Mouse (Mus musculus): Measurements from ENCODE around the gene Ropn1l. TPM values are rescaled to one million over a fixed set of nuclear protein-coding genes. Genes with fewer than 3 reads are reported as not detected.
A peak's percentile ranks its signal among the peaks of the same experiment; 100 is the strongest.

Gene Ropn1l
- total and polyA plus RNA-seq, 3 experiments = 1.1 to 2.9 (median 2.0) TPM

DNA sequence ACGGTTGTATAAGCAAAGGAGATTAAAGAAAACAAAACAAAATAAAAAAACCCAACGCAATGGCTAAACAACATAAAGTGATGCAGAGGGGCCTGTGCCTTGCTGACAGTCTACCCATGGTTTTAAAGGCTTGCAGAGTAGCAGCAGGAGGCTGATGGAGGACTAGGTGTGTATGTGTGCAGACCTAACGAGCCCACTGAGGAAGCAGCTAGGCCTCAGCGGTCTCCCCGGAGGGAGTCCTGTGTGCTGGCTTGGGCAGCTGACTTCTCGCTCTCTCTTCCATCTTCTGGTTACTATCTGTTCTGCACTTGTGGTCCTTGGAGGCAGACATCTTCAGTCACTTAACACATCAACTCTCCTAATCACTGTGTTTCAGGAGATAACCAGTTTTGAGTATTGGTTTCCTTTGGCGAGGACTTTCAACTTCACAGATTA lies 1.3 kb upstream of the Ropn1l start:
- in situ Hi-C loops (cut with MboI; ENCODE audit: low pct_ligation_motif_present, low pct_unique_long_range_greater_than_20kb, low sequenced_read_pairs) (no loop called here), dilution Hi-C loops (cut with MboI; ENCODE audit: extremely low pct_ligation_motif_present, extremely low pct_unique_long_range_greater_than_20kb, low sequenced_read_pairs) (no loop called here)
- peaks cover 25 to 43% of the 10 kb centered on the region in 2 experiments for H3K36me3 ChIP-seq (replicated peaks in 1 of 2; ENCODE audit: control insufficient read depth in 1 of 2, insufficient read depth in 1 of 2, low read length in 1 of 2)
- no peaks in the 10 kb centered on the region for H3K9me3 ChIP-seq (replicated peaks; ENCODE audit: low read length)
- H3K27ac ChIP-seq (ENCODE audit: insufficient read depth, low read depth) = no peak overlapping the region
- H3K27me3 ChIP-seq (replicated peaks) = no peaks in the 10 kb centered on the region
- no peak overlapping the region for H3K9ac ChIP-seq (ENCODE audit: insufficient read depth, low read depth)
- TF ChIP-seq ZC3H11A (IDR thresholded peaks at IDR 0.05; ENCODE audit: low read depth, low read length) = no peak
- H3K4me3 ChIP-seq (replicated peaks in 1 of 3; ENCODE audit: low read depth in 2 of 3, low read length in 2 of 3, poor library complexity in 1 of 3) = no peak overlapping the region
- H3K79me2 ChIP-seq (replicated peaks; ENCODE audit: control insufficient read depth, extremely low read depth, insufficient read depth, poor library complexity, severe bottlenecking) = no peaks in the 10 kb centered on the region
- DNase-seq (ENCODE audit: extremely low read depth) = no peak
- H3K4me1 ChIP-seq (ENCODE audit: control insufficient read depth in 1 of 2, insufficient read depth in 2 of 2) = peaks cover 0 to 29% of the 10 kb centered on the region in 2 experiments; a peak in 2 of 4 replicates
- H3K4me2 ChIP-seq (ENCODE audit: insufficient read depth, low read depth, poor library complexity, severe bottlenecking) = no peak overlapping the region

DNA sequence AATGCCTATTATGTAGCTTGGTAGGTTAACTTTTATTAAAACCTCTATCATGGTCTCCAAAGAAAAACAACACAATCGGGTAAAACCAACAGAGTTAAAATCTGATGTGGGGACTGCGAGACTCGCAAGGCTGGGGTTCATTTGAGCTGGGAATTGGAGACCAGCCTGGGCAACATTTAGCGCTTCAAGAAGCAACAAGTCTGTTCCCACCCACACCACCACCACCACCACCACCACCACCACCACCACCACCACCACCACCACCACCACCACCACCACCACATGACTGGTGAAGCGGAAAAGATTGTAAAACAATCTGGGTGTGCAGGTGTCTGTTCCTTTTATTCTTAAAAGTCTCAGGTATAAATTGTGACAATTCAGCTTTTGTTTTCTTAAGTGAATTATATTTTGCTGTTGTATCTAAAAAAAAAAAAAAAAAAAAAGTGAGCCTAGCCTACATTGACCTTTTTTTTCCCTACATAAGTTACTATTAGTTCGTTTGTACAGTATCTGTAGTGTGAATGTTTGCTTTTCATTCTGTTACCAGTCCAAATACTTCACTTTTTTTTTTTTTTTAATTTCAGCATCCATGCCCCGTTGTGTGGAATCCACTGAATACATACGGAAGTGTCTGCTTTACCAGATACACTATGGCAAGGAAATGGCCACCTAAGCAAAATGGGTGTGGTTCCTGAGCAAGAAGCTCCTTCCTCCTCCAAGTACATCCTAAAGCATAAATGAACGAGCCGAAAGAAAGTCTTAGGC lies 741 bp upstream of the Ropn1l start:
- TF ChIP-seq ZC3H11A (IDR thresholded peaks at IDR 0.05; ENCODE audit: low read depth, low read length) = no peak
- no peak for TF ChIP-seq USF2 (conservative IDR thresholded peaks at IDR 0.05; ENCODE audit: low read depth, low read length)
- in situ Hi-C loops (cut with MboI; ENCODE audit: low pct_ligation_motif_present, low pct_unique_long_range_greater_than_20kb, low sequenced_read_pairs) = no loop called here
- peak overlapping the region; percentile 60; the same call in 1 of the 2 replicates for H3K9ac ChIP-seq (ENCODE audit: insufficient read depth, low read depth)
- peaks cover 0 to 23% of the 10 kb centered on the region in 2 experiments; a peak in 2 of 4 replicates for H3K4me1 ChIP-seq (ENCODE audit: control insufficient read depth in 1 of 2, insufficient read depth in 2 of 2)
- no peak for DNase-seq (ENCODE audit: extremely low read depth)
- no peaks in the 10 kb centered on the region for H3K9me3 ChIP-seq (replicated peaks; ENCODE audit: low read length)
- H3K27ac ChIP-seq (ENCODE audit: insufficient read depth, low read depth) = no peak overlapping the region
- H3K27me3 ChIP-seq (replicated peaks) = no peaks in the 10 kb centered on the region
- peak overlapping the region in 2 of 3 experiments; percentile 64 to 70 for H3K4me3 ChIP-seq (replicated peaks in 1 of 3; ENCODE audit: low read depth in 2 of 3, low read length in 2 of 3, poor library complexity in 1 of 3)
- H3K4me2 ChIP-seq (ENCODE audit: insufficient read depth, low read depth, poor library complexity, severe bottlenecking) = peak overlapping the region; percentile 59; the same call in 1 of the 2 replicates
- H3K79me2 ChIP-seq (replicated peaks; ENCODE audit: control insufficient read depth, extremely low read depth, insufficient read depth, poor library complexity, severe bottlenecking) = no peaks in the 10 kb centered on the region
- H3K36me3 ChIP-seq (replicated peaks in 1 of 2; ENCODE audit: control insufficient read depth in 1 of 2, insufficient read depth in 1 of 2, low read length in 1 of 2) = peaks cover 19 to 37% of the 10 kb centered on the region in 2 experiments
- dilution Hi-C loops (cut with MboI; ENCODE audit: extremely low pct_ligation_motif_present, extremely low pct_unique_long_range_greater_than_20kb, low sequenced_read_pairs) = no loop called here

DNA sequence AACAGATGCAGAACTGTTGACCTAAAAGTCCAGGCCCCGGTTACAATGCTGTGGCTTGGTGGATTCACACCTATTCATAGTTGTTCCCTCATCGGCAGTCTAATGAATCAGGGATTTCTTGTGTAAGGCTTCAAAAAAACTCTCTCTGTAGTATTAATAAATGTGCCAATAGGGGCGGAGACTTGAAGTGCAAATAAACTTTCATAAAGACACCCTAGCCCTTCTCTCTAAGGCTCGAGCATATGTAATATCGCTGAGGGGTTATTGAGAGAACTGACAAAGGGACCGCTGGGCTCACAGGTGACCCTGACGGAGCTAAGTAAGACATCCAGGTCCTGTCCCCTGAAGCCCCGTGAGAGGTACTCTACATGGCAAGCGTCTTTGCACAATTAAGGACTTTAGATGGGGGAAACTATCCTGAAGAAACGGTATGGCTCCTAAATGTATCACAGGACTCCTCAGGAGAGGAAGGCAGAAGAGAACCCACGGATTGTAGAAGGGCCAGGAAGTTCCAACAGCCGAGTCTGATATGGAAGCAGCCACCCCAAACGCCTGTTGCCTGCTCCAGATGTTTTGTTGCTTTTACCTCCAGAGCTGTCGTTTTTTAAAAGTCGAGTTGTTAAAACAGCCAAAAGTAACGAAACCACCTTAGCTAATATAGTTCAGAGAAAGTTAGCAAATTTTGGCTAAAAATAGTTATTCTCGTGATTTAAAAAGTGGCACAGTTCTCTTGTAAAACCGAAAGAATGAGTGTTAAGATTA lies 1.0 kb downstream of the Ropn1l start:
- in situ Hi-C loops (cut with MboI; ENCODE audit: low pct_ligation_motif_present, low pct_unique_long_range_greater_than_20kb, low sequenced_read_pairs) = no loop called here
- dilution Hi-C loops (cut with MboI; ENCODE audit: extremely low pct_ligation_motif_present, extremely low pct_unique_long_range_greater_than_20kb, low sequenced_read_pairs) = no loop called here
- H3K4me3 ChIP-seq (replicated peaks in 1 of 3; ENCODE audit: low read depth in 2 of 3, low read length in 2 of 3, poor library complexity in 1 of 3) = peak overlapping the region; percentile 64 to 86 (median 70)
- no peak for TF ChIP-seq GABPA (IDR thresholded peaks at IDR 0.05; ENCODE audit: insufficient replicate concordance, low read depth, low read length)
- TF ChIP-seq ZKSCAN1 (IDR thresholded peaks at IDR 0.05; ENCODE audit: borderline replicate concordance, low read depth, low read length) = no peak
- TF ChIP-seq NRF1 (IDR thresholded peaks at IDR 0.05; ENCODE audit: low read depth, low read length) = no peak
- no peak for TF ChIP-seq POLR2AphosphoS2 (IDR thresholded peaks at IDR 0.05; ENCODE audit: low read depth, low read length)
- TF ChIP-seq UBTF (IDR thresholded peaks at IDR 0.05; ENCODE audit: low read depth, low read length) = no peak
- no peak for TF ChIP-seq TCF12 (IDR thresholded peaks at IDR 0.05; ENCODE audit: low read depth, low read length)
- no peak for TF ChIP-seq HCFC1 (IDR thresholded peaks at IDR 0.05; ENCODE audit: low read depth, low read length)
- TF ChIP-seq ZMIZ1 (IDR thresholded peaks at IDR 0.05; ENCODE audit: low read depth, low read length) = no peak
- TF ChIP-seq MAX (IDR thresholded peaks at IDR 0.05; ENCODE audit: low read length) = no peak
- TF ChIP-seq MEF2A (IDR thresholded peaks at IDR 0.05; ENCODE audit: borderline replicate concordance, low read depth, low read length) = peak; percentile 68
- TF ChIP-seq USF2 (conservative IDR thresholded peaks at IDR 0.05; ENCODE audit: low read depth, low read length) = no peak
- TF ChIP-seq EP300 (IDR thresholded peaks at IDR 0.05; ENCODE audit: low read length) = peak; percentile 23; the same call in 1 of the 2 replicates
- TF ChIP-seq MAFK (IDR thresholded peaks at IDR 0.05; ENCODE audit: insufficient replicate concordance, low read length) = no peak
- no peak for TF ChIP-seq MXI1 (IDR thresholded peaks at IDR 0.05; ENCODE audit: low read depth, low read length)
- TF ChIP-seq CTCF (conservative IDR thresholded peaks at IDR 0.05 in 1 of 2, IDR thresholded peaks at IDR 0.05 in 1 of 2; ENCODE audit: low read depth in 2 of 2, low read length in 2 of 2) = no peak
- TF ChIP-seq ZNF384 (IDR thresholded peaks at IDR 0.05; ENCODE audit: low read depth, low read length) = no peak
- TF ChIP-seq BHLHE40 (IDR thresholded peaks at IDR 0.05; ENCODE audit: low read depth, low read length) = peak; percentile 72
- no peak for TF ChIP-seq CHD1 (IDR thresholded peaks at IDR 0.05; ENCODE audit: low read depth, low read length)
- no peak for TF ChIP-seq SMC3 (IDR thresholded peaks at IDR 0.05; ENCODE audit: low read depth, low read length)
- no peak for TF ChIP-seq TBP (conservative IDR thresholded peaks at IDR 0.05; ENCODE audit: low read depth, low read length)
- TF ChIP-seq KAT2A (IDR thresholded peaks at IDR 0.05; ENCODE audit: insufficient replicate concordance, low read length) = no peak

More for the DNA sequence above, 1.0 kb downstream of the Ropn1l start:
- Histone ChIP-seq H3K36me3 (replicated peaks in 1 of 2; ENCODE audit: control insufficient read depth in 1 of 2, insufficient read depth in 1 of 2, low read length in 1 of 2) (peaks cover 7 to 20% of the 10 kb centered on the region in 2 experiments), H3K4me1 (ENCODE audit: control insufficient read depth in 1 of 2, insufficient read depth in 2 of 2) (peaks cover 0 to 23% of the 10 kb centered on the region in 2 experiments; a peak in 2 of 4 replicates), H3K4me2 (ENCODE audit: insufficient read depth, low read depth, poor library complexity, severe bottlenecking) (peak overlapping the region; percentile 75), H3K27me3 (replicated peaks) (no peaks in the 10 kb centered on the region), H3K79me2 (replicated peaks; ENCODE audit: control insufficient read depth, extremely low read depth, insufficient read depth, poor library complexity, severe bottlenecking) (no peaks in the 10 kb centered on the region), H3K9me3 (replicated peaks; ENCODE audit: low read length) (no peaks in the 10 kb centered on the region), H3K9ac (ENCODE audit: insufficient read depth, low read depth) (peak overlapping the region; percentile 60), H3K27ac (ENCODE audit: insufficient read depth, low read depth) (no peak overlapping the region)
- no peak for DNase-seq (ENCODE audit: extremely low read depth)
